Comparison of ENCODE assay signal across 8 mouse cellular contexts in the genomic region with DNA sequence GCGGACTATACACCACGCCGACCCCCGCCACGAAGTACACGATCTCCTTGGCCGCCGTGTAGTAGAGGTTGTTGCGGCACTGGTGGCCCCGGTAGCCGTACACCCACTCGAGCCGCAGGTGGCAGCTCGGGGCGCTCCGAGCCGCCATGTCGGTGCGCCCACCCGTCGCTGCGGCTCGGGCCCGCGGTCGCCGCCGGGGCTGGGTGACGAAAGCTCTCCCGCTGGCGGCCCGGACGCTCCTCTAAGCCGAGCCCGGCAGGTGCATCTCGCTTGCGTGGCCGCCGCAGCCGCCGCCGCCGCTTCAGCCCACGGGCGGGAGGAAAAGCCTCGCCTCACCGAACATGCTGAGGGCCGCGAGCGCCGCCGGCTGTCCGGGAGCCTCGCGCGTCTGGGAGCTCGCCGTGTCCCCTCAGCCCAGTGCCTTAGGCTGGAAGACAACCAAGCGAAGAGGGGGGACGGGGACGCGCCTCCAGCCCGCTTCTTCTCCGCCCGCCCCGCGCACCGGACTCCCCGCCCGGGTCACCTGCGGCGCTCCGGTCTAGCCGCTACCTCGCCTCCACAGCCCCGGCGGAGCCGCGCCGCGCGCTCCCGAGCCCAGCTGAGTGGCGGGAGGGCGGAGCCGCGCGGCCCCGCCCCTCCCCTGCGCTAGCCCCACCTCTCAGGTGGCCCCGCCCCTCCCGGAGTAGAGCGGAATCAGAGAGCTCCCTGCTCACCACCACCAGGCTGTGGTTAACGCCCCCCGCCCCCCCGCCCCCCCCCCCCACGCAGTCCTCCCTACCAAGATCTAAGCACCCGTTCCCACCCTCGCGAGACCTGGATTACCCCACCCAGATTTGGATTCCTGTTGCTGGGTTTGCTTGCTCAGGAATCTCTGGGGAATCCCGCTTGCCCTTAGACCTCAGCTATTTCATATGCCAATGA. TPM values are rescaled to one million over a fixed set of nuclear protein-coding genes. Genes with fewer than 3 reads are reported as not detected.
DNase-seq lines count a peak whose midpoint lies in the region; ATAC-seq lines count a peak whose summit lies in the region.

Gene Eml5 (minus strand): TSS at position 604 of the 921 bp plus-strand sequence.

- peak; percentile 81 for DNase-seq in adipocyte (ENCODE audit: low spot score)
- peak; percentile 63 to 68 for DNase-seq in gastrocnemius, adult 8-10 months (ENCODE audit: low spot score in 2 of 2)
- peak; percentile 88 for DNase-seq in induced T-regulatory cell, adult 2 months (ENCODE audit: low read depth)
- DNase-seq in left cerebral cortex, postnatal 10 days (ENCODE audit: extremely low spot score in 1 of 2, low spot score in 2 of 2): peak; percentile 68 to 91
- peak; percentile 85 for DNase-seq in right cerebral cortex, postnatal 14 days
- peak; percentile 66 to 72 for DNase-seq in urinary bladder, postnatal 36 days (ENCODE audit: low spot score in 2 of 2)

- peak; percentile 80 for ATAC-seq in common myeloid progenitor, adult 5-6 weeks (replicated peaks; ENCODE audit: low read depth, poor library complexity, severe bottlenecking)
- ATAC-seq in megakaryocyte progenitor cell, adult 5-6 weeks (replicated peaks; ENCODE audit: poor library complexity): peak; percentile 87

- intact Hi-C loops in left cerebral cortex, postnatal 10 days (cut with DNase I): no loop called here

RNA-seq across cellular contexts. Expression of gene Eml5, which starts in this region (rescaled TPM):
- total RNA-seq in common myeloid progenitor, adult 5-6 weeks (2017): 6.6 and 8.8 TPM in 2 replicates
- 1 to 10 TPM; 1.7 to 4.7 (median 3.0) TPM for total RNA-seq in gastrocnemius, adult 8-10 months (2022)
- 10 to 100 TPM; 62.3 to 64.2 TPM for total RNA-seq in left cerebral cortex, postnatal 10 days (2021)
- 16.3 and 19.7 TPM in 2 replicates for total RNA-seq in megakaryocyte progenitor cell, adult 5-6 weeks (2015)
- 14.5 and 19.1 TPM in 2 replicates for total RNA-seq in megakaryocyte progenitor cell, adult 5-6 weeks (2017)

Comparison
In these comparisons a context has a peak if more than half of its experiments do, and no peak if none do; other contexts are left out.
1. Peak in every context shown above with its lines: DNase-seq and ATAC-seq.